In genomic region chrX:38504846-38505245, GRCm38 (mm10) we compare ENCODE assay signal across 25 mouse cellular contexts. TPM values are rescaled to one million over a fixed set of nuclear protein-coding genes. Genes with fewer than 3 reads are reported as not detected.
DNase-seq lines count a peak whose midpoint lies in the region; TF ChIP-seq lines count a peak whose summit lies in the region.
"Had no signal": no experiment of that assay in that cellular context is flagged by ENCODE, and none has a peak within 500 bp of the region (broad histone marks: within the 10 kb centered on the region; RNA-seq: fewer than 3 reads in every experiment).

No protein-coding gene starts in this region.

- no peaks in the 10 kb centered on the region; the same call in 1 of the 2 replicates for H3K4me1 ChIP-seq in testis, adult 2 months (ENCODE audit: control insufficient read depth, insufficient read depth, low read length)
- H3K4me1 ChIP-seq: embryonic facial prominence, embryonic 13.5 days; forebrain, embryonic 12.5 days; hindbrain, embryonic 13.5 days; limb, embryonic 10.5 days; liver, embryonic 15.5 days; neural tube, embryonic 15.5 days had no signal

- H3K27me3 ChIP-seq in testis, adult 2 months (ENCODE audit: control insufficient read depth, insufficient read depth, low read length) = no peaks in the 10 kb centered on the region
- H3K27me3 ChIP-seq: embryonic facial prominence, embryonic 13.5 days; forebrain, embryonic 12.5 days; hindbrain, embryonic 13.5 days; liver, embryonic 15.5 days; neural tube, embryonic 15.5 days had no signal

- DNase-seq in testis, postnatal 10 days (ENCODE audit: low spot score) = no peak
- DNase-seq in NIH3T3 (ENCODE audit: low read depth) = peak; percentile 48
- DNase-seq in adrenal gland, adult 8-10 months = peak; percentile 64
- DNase-seq in left cerebral cortex, postnatal 36 days (ENCODE audit: low spot score in 2 of 2) = no peak
- DNase-seq in thymus, postnatal 36 days = no peak
- no peak for DNase-seq in kidney, postnatal 14 days
- DNase-seq: cerebellum, adult 2 months; cerebellum, postnatal 36 days; embryo, embryonic 11 days; gastrocnemius, adult 2 months; heart, postnatal 36 days; kidney, adult 11 months; liver; right cerebral cortex, adult 18-20 months; right cerebral cortex, postnatal 4 days; thymus, adult 18-20 months had no signal

- TF ChIP-seq POLR2A in testis, adult 2 months (IDR thresholded peaks at IDR 0.05; ENCODE audit: control insufficient read depth, low read depth, low read length) = no peak

- H3K27ac ChIP-seq in testis, adult 2 months (ENCODE audit: control insufficient read depth, insufficient read depth, low read depth, low read length) = no peak overlapping the region
- H3K27ac ChIP-seq: embryonic facial prominence, embryonic 13.5 days; forebrain, embryonic 12.5 days; gastrocnemius, adult 2 months; hindbrain, embryonic 13.5 days; left cerebral cortex, adult 2 months; limb, embryonic 10.5 days; liver, embryonic 15.5 days; neural tube, embryonic 15.5 days had no signal

- H3K4me3 ChIP-seq in testis, adult 2 months (ENCODE audit: control insufficient read depth, low read depth, low read length) = peak overlapping the region; percentile 18; the same call in 1 of the 2 replicates
- H3K4me3 ChIP-seq: embryonic facial prominence, embryonic 13.5 days; erythroblast, embryonic 14.5 days; forebrain, embryonic 12.5 days; gastrocnemius, adult 2 months; hindbrain, embryonic 13.5 days; left cerebral cortex, adult 2 months; limb, embryonic 10.5 days; liver, embryonic 15.5 days; neural tube, embryonic 15.5 days had no signal

- no peaks in the 10 kb centered on the region for H3K36me3 ChIP-seq in testis, adult 2 months (ENCODE audit: control insufficient read depth, insufficient read depth, low read length)
- H3K36me3 ChIP-seq: embryonic facial prominence, embryonic 13.5 days; forebrain, embryonic 12.5 days; hindbrain, embryonic 13.5 days; limb, embryonic 10.5 days; liver, embryonic 15.5 days; neural tube, embryonic 15.5 days had no signal

- no peak for TF ChIP-seq CTCF in testis, adult 2 months (IDR thresholded peaks at IDR 0.05; ENCODE audit: control insufficient read depth, insufficient read depth, insufficient replicate concordance, low read depth, low read length)

- intact Hi-C loops in left cerebral cortex, postnatal 36 days (cut with DNase I) = no loop called here

RNA-seq across cellular contexts. Expression of gene Lamp2, which starts 48.6 kb away (rescaled TPM):
- 31.5 and 45.7 TPM in 2 replicates for polyA plus RNA-seq in testis, adult 2 months (2012; rRNA removed)
- 100 to 1,000 TPM; 211 to 271 (median 249) TPM for total RNA-seq in adrenal gland, adult 8-10 months (2022)
- 10 to 100 TPM; 67.1 to 75.9 TPM for total RNA-seq in left cerebral cortex, postnatal 36 days (2021)

Comparison
In these comparisons a context has a peak if more than half of its experiments do, and no peak if none do; other contexts are left out.
1. DNase-seq: peak in NIH3T3 (single experiment) and adrenal gland, adult 8-10 months (single experiment); none in testis, postnatal 10 days (single experiment), left cerebral cortex, postnatal 36 days (0 of 2), thymus, postnatal 36 days (0 of 2) and kidney, postnatal 14 days (single experiment).